Mouse (Mus musculus) forelimb bud, embryonic 11.5 days (tissue): Measurements from ENCODE around the gene Wnk2.

Experiments
- DNase-seq: peaks from one replicate; pipeline ENCODE4 v3.0.0-alpha.2; 2012; ENCODE audit warnings: low read depth, low spot score

Gene Wnk2

GRCm38 (mm10) chr13:49147858-49148226 lies at the start of gene Wnk2:
Gene Wnk2 (minus strand): TSS chr13:49148014.
- peak; percentile 26 for DNase-seq

- DNase-seq = no peak
Measured at GRCm38 (mm10) chr13:49196766-49197165, 49.0 kb upstream of the Wnk2 start.

GRCm38 (mm10) chr13:49196211-49196610 lies 48.4 kb upstream of the Wnk2 start:
- no peak for DNase-seq

GRCm38 (mm10) chr13:49195651-49196050 lies 47.8 kb upstream of the Wnk2 start:
- no peak for DNase-seq

- no peak for DNase-seq
Measured at GRCm38 (mm10) chr13:49194811-49195210, 47.0 kb upstream of the Wnk2 start.

GRCm38 (mm10) chr13:49193650-49194049 lies 45.8 kb upstream of the Wnk2 start:
- DNase-seq = no peak

GRCm38 (mm10) chr13:49192156-49192855 lies 44.5 kb upstream of the Wnk2 start:
- no peak for DNase-seq

GRCm38 (mm10) chr13:49191673-49192035 lies 43.8 kb upstream of the Wnk2 start:
- DNase-seq = no peak

GRCm38 (mm10) chr13:49190876-49191672 lies 43.3 kb upstream of the Wnk2 start:
- no peak for DNase-seq

GRCm38 (mm10) chr13:49189970-49190870 lies 42.4 kb upstream of the Wnk2 start:
- no peak for DNase-seq

- no peak for DNase-seq
Measured at GRCm38 (mm10) chr13:49188966-49189360, 41.1 kb upstream of the Wnk2 start.

- no peak for DNase-seq
Measured at GRCm38 (mm10) chr13:49188219-49188965, 40.6 kb upstream of the Wnk2 start.

- peak; percentile 55 for DNase-seq
Measured at GRCm38 (mm10) chr13:49187288-49188218, 39.7 kb upstream of the Wnk2 start, which contains the start of gene Ninj1. Gene Ninj1 (plus strand): TSS chr13:49187485.

GRCm38 (mm10) chr13:49186798-49187287 lies 39.0 kb upstream of the Wnk2 start:
- peak; percentile 21 for DNase-seq

GRCm38 (mm10) chr13:49183646-49184045 lies 35.8 kb upstream of the Wnk2 start:
- DNase-seq = no peak

- no peak for DNase-seq
Measured at GRCm38 (mm10) chr13:49183161-49183560, 35.3 kb upstream of the Wnk2 start.

GRCm38 (mm10) chr13:49181411-49181984 lies 33.7 kb upstream of the Wnk2 start:
- DNase-seq = no peak

GRCm38 (mm10) chr13:49180691-49181090 lies 32.9 kb upstream of the Wnk2 start:
- no peak for DNase-seq

GRCm38 (mm10) chr13:49180274-49180673 lies 32.5 kb upstream of the Wnk2 start:
- no peak for DNase-seq
